Mouse (Mus musculus): Measurements from ENCODE around the gene Dll3. TPM values are rescaled to one million over a fixed set of nuclear protein-coding genes. Genes with fewer than 3 reads are reported as not detected.
A peak's percentile ranks its signal among the peaks of the same experiment; 100 is the strongest.

Gene Dll3
- polyA plus RNA-seq, 1 experiment = not detected

GRCm38 (mm10) chr7:28290638-28291590, 11.1 kb downstream of the Dll3 start, which contains the start of gene Selenov:
Selenov (minus strand) TSS chr7:28291186.
- no peaks in the 10 kb centered on the region for H3K36me3 ChIP-seq (ENCODE audit: control insufficient read depth, insufficient read depth, low read length)
- H3K4me3 ChIP-seq (ENCODE audit: extremely low read depth, insufficient read depth, insufficient read length) = no peak within 1 kb of the TSS
- WGBS = 8% methylated on average over 52 of the region's 52 CpGs
- peaks cover 6% of the 10 kb centered on the region; the same call in 1 of the 2 replicates for H3K4me1 ChIP-seq (ENCODE audit: control insufficient read depth, insufficient read depth, insufficient read length)
- peaks cover 17% of the 10 kb centered on the region for H3K27me3 ChIP-seq (ENCODE audit: control insufficient read depth, insufficient read depth, low read length)
- DNase-seq (ENCODE audit: low read depth in 1 of 2, low spot score in 2 of 2) = no peak
- no peak within 1 kb of the TSS for H3K27ac ChIP-seq (ENCODE audit: insufficient read depth, low read length)
- no peak for TF ChIP-seq CTCF (IDR thresholded peaks at IDR 0.05; ENCODE audit: extremely low read depth, insufficient read depth, insufficient read length, insufficient replicate concordance)
- no peak for TF ChIP-seq POLR2A (IDR thresholded peaks at IDR 0.05; ENCODE audit: low read depth, low read length)

GRCm38 (mm10) chr7:28290165-28290564, 11.9 kb downstream of the Dll3 start:
- Histone ChIP-seq H3K4me3 (ENCODE audit: extremely low read depth, insufficient read depth, insufficient read length) (no peak overlapping the region), H3K27me3 (ENCODE audit: control insufficient read depth, insufficient read depth, low read length) (peaks cover 17% of the 10 kb centered on the region), H3K4me1 (ENCODE audit: control insufficient read depth, insufficient read depth, insufficient read length) (peaks cover 6% of the 10 kb centered on the region; the same call in 1 of the 2 replicates), H3K36me3 (ENCODE audit: control insufficient read depth, insufficient read depth, low read length) (no peaks in the 10 kb centered on the region), H3K27ac (ENCODE audit: insufficient read depth, low read length) (no peak overlapping the region)
- WGBS = 3% methylated on average over 18 of the region's 18 CpGs
- TF ChIP-seq POLR2A (IDR thresholded peaks at IDR 0.05; ENCODE audit: low read depth, low read length) = no peak
- TF ChIP-seq CTCF (IDR thresholded peaks at IDR 0.05; ENCODE audit: extremely low read depth, insufficient read depth, insufficient read length, insufficient replicate concordance) = no peak
- DNase-seq (ENCODE audit: low read depth in 1 of 2, low spot score in 2 of 2) = no peak

DNA sequence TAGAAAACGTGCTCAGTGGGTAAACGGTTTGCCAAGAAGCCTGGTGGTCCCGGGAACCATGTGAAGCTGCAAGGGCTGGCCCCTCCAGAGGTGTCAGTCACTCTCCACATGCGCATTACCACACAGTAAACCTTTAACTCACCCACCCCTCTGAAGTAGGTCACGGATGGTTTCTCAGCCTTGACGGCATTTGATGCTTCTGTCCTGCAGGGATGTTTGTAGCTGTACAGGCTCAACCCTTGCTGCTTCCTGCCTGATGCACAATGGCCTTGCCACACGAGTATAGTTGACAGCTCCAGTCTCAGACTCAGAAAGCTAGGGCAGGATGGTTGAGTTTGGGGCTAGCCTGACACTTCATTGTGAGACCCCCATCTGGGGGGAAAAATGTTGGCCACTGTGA, 21.4 kb downstream of the Dll3 start:
- Histone ChIP-seq H3K27me3 (ENCODE audit: control insufficient read depth, insufficient read depth, low read length) (no peaks in the 10 kb centered on the region), H3K36me3 (ENCODE audit: control insufficient read depth, insufficient read depth, low read length) (no peaks in the 10 kb centered on the region), H3K4me3 (ENCODE audit: extremely low read depth, insufficient read depth, insufficient read length) (no peak overlapping the region), H3K27ac (ENCODE audit: insufficient read depth, low read length) (no peak overlapping the region), H3K4me1 (ENCODE audit: control insufficient read depth, insufficient read depth, insufficient read length) (peaks cover 8% of the 10 kb centered on the region)
- DNase-seq (ENCODE audit: low read depth in 1 of 2, low spot score in 2 of 2) = no peak
- TF ChIP-seq POLR2A (IDR thresholded peaks at IDR 0.05; ENCODE audit: low read depth, low read length) (no peak), CTCF (IDR thresholded peaks at IDR 0.05; ENCODE audit: extremely low read depth, insufficient read depth, insufficient read length, insufficient replicate concordance) (no peak)
- 59% methylated on average over 7 of the region's 7 CpGs for WGBS

- H3K4me3 ChIP-seq (ENCODE audit: extremely low read depth, insufficient read depth, insufficient read length) = peak overlapping the region; percentile 94
- no peaks in the 10 kb centered on the region for H3K36me3 ChIP-seq (ENCODE audit: control insufficient read depth, insufficient read depth, low read length)
- H3K4me1 ChIP-seq (ENCODE audit: control insufficient read depth, insufficient read depth, insufficient read length) = peaks cover 8% of the 10 kb centered on the region
- WGBS = 92% methylated on average over 7 of the region's 7 CpGs
- no peak overlapping the region for H3K27ac ChIP-seq (ENCODE audit: insufficient read depth, low read length)
- H3K27me3 ChIP-seq (ENCODE audit: control insufficient read depth, insufficient read depth, low read length) = no peaks in the 10 kb centered on the region
- DNase-seq (ENCODE audit: low read depth in 1 of 2, low spot score in 2 of 2) = no peak
- TF ChIP-seq CTCF (IDR thresholded peaks at IDR 0.05; ENCODE audit: extremely low read depth, insufficient read depth, insufficient read length, insufficient replicate concordance) = no peak
- no peak for TF ChIP-seq POLR2A (IDR thresholded peaks at IDR 0.05; ENCODE audit: low read depth, low read length)
Measured at GRCm38 (mm10) chr7:28278279-28278652, 23.8 kb downstream of the Dll3 start.

DNA sequence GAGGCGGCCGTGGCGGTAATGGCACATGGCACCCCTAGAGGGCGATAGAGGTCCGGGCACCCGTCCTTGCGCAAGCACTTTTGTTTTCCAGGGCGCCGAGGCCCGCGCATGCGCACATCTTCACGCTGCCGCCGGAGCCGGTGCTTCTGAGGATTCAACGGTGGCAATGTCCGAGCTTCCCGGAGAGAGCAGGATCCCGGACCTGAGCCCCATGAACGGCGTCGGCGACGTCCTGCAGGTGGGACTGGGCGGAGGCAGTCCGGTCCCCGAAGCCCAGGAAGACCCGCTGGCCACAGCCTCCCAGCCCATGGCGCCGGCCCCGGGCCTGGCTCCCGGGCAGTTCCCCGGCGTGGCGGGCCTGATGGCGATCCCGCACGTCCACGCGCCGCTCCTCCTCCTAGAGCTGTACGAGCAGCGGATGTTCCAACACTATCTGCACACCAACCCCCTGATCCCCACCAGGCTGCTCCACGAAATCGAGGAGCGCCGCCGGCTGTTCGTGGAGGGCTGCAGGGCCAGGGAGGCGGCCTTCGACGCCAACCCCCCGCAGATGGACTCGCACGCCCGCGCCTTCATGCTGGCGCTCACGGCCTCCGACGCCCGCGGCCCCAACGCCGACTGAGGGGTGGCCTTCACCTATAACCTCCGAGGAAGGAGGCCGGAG, 24.3 kb downstream of the Dll3 start, which contains the start of gene Eid2b:
Gene Eid2b (plus strand): TSS at position 125 of the 664 bp plus-strand sequence.
- H3K27ac ChIP-seq (ENCODE audit: insufficient read depth, low read length) = peak within 1 kb of the TSS; percentile 34; the same call in 1 of the 2 replicates

GRCm38 (mm10) chr7:28277237-28277614, 24.8 kb downstream of the Dll3 start:
- H3K4me3 ChIP-seq (ENCODE audit: extremely low read depth, insufficient read depth, insufficient read length) = no peak overlapping the region
- H3K27me3 ChIP-seq (ENCODE audit: control insufficient read depth, insufficient read depth, low read length) = no peaks in the 10 kb centered on the region
- WGBS = 53% methylated on average over 8 of the region's 8 CpGs

More for the DNA sequence above, 24.3 kb downstream of the Dll3 start, which contains the start of gene Eid2b:
- Histone ChIP-seq H3K27me3 (ENCODE audit: control insufficient read depth, insufficient read depth, low read length) (no peaks in the 10 kb centered on the region), H3K4me1 (ENCODE audit: control insufficient read depth, insufficient read depth, insufficient read length) (peaks cover 8% of the 10 kb centered on the region), H3K36me3 (ENCODE audit: control insufficient read depth, insufficient read depth, low read length) (no peaks in the 10 kb centered on the region), H3K4me3 (ENCODE audit: extremely low read depth, insufficient read depth, insufficient read length) (peak within 1 kb of the TSS; percentile 94)
- 5% methylated on average over 68 of the region's 68 CpGs for WGBS
- TF ChIP-seq POLR2A (IDR thresholded peaks at IDR 0.05; ENCODE audit: low read depth, low read length) (peak; percentile 16), CTCF (IDR thresholded peaks at IDR 0.05; ENCODE audit: extremely low read depth, insufficient read depth, insufficient read length, insufficient replicate concordance) (peak; percentile 98)
- DNase-seq (ENCODE audit: low read depth in 1 of 2, low spot score in 2 of 2) = peak; percentile 78 to 92

More at GRCm38 (mm10) chr7:28277237-28277614, 24.8 kb downstream of the Dll3 start:
- H3K27ac ChIP-seq (ENCODE audit: insufficient read depth, low read length) = no peak overlapping the region
- H3K36me3 ChIP-seq (ENCODE audit: control insufficient read depth, insufficient read depth, low read length) = no peaks in the 10 kb centered on the region
- peaks cover 8% of the 10 kb centered on the region for H3K4me1 ChIP-seq (ENCODE audit: control insufficient read depth, insufficient read depth, insufficient read length)
- TF ChIP-seq POLR2A (IDR thresholded peaks at IDR 0.05; ENCODE audit: low read depth, low read length) = no peak; the same call in 1 of the 2 replicates
- TF ChIP-seq CTCF (IDR thresholded peaks at IDR 0.05; ENCODE audit: extremely low read depth, insufficient read depth, insufficient read length, insufficient replicate concordance) = no peak
- DNase-seq (ENCODE audit: low read depth in 1 of 2, low spot score in 2 of 2) = no peak

Measured in spleen, adult 2 months (tissue).